ENCODE assay signal across 10 mouse cellular contexts in the genomic region with DNA sequence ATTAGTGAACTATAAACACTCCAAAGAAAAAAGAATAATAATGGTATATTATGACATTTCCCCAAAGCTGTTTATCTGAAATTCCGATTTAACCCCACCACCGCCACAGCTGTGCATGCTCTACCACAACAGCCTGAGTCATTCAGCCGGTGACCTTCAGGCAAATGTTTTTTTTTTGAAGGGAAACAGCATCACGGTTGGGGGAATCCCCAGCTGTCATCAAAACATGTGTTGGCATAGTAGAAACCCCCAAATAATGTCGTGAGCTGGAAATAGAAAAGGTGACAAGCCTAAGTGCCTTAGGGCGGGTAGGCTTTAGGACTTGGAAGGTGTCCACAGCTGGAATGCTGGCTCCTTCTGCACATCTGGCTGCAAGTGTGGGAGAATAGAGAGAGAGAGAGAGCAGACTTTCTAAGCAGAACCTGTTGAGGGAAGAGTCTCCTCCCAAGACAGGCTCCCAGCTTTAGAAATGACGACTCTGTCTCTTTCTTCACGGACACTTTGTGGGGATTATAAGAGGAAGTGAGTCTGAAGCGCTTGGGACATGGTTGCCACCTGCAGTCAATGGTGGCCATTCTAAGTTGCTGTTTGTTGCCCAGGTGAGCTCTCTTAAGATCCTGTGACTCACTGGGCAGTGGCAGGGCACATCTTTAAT. TPM values are rescaled to one million over a fixed set of nuclear protein-coding genes. Genes with fewer than 3 reads are reported as not detected.
DNase-seq lines count a peak whose midpoint lies in the region; ATAC-seq and TF ChIP-seq lines count a peak whose summit lies in the region.
"Had no signal": no experiment of that assay in that cellular context is flagged by ENCODE, and none has a peak within 500 bp of the region (broad histone marks: within the 10 kb centered on the region; RNA-seq: fewer than 3 reads in every experiment).

No protein-coding gene starts in this region.

- no peak overlapping the region for H3K4me2 ChIP-seq in heart, embryonic 13.5 days
- no peak overlapping the region; the same call in 1 of the 2 replicates for H3K4me2 ChIP-seq in liver, embryonic 11.5 days
- no peak overlapping the region for H3K4me2 ChIP-seq in forebrain, embryonic 12.5 days

- TF ChIP-seq CTCF in layer of hippocampus, adult 2 months (conservative IDR thresholded peaks at IDR 0.05): no peak

- WGBS in heart, embryonic 13.5 days: 46% methylated on average over 9 of the region's 9 CpGs
- WGBS in liver, embryonic 11.5 days: 39% methylated on average over 9 of the region's 9 CpGs
- WGBS in forebrain, embryonic 12.5 days: 74% methylated on average over 9 of the region's 9 CpGs

- peaks cover 58% of the 10 kb centered on the region for H3K4me1 ChIP-seq in heart, embryonic 13.5 days
- peaks cover 58% of the 10 kb centered on the region for H3K4me1 ChIP-seq in liver, embryonic 11.5 days (replicated peaks; ENCODE audit: control insufficient read depth, insufficient read depth, low read length)
- H3K4me1 ChIP-seq in forebrain, embryonic 12.5 days: peaks cover 22% of the 10 kb centered on the region

- no peaks in the 10 kb centered on the region for H3K36me3 ChIP-seq in heart, embryonic 13.5 days
- no peaks in the 10 kb centered on the region for H3K36me3 ChIP-seq in liver, embryonic 11.5 days (ENCODE audit: control insufficient read depth, insufficient read depth, low read length)
- H3K36me3 ChIP-seq in splenic B cell, adult 2 months (ENCODE audit: control insufficient read depth, insufficient read depth, low read length, poor library complexity, severe bottlenecking): no peaks in the 10 kb centered on the region
- no peaks in the 10 kb centered on the region for H3K36me3 ChIP-seq in forebrain, embryonic 12.5 days (replicated peaks)
- H3K36me3 ChIP-seq: forebrain, embryonic 10.5 days had no signal

- no peak for DNase-seq in heart, adult 11 months
- peak; percentile 90 for DNase-seq in T-cell, adult 2 months (ENCODE audit: low spot score)
- no peak for DNase-seq in liver, embryonic 11.5 days (ENCODE audit: low spot score)
- DNase-seq in splenic B cell, adult 2 months (ENCODE audit: low read depth, low spot score): peak; percentile 94
- no peak for DNase-seq in layer of hippocampus, adult 2 months (ENCODE audit: low spot score in 2 of 2)
- DNase-seq: cerebellum, adult 11 months had no signal

- no peak for ATAC-seq in heart, embryonic 13.5 days (ENCODE audit: extremely low read depth, insufficient number of reproducible peaks, low FRiP score, low TSS enrichment)
- ATAC-seq in liver, embryonic 11.5 days (replicated peaks; ENCODE audit: low FRiP score): no peak
- ATAC-seq in erythroid progenitor cell, adult 5-6 weeks (replicated peaks; ENCODE audit: low FRiP score, poor library complexity, severe bottlenecking): no peak
- ATAC-seq in forebrain, embryonic 12.5 days (ENCODE audit: low FRiP score): no peak

- no peak overlapping the region for H3K9ac ChIP-seq in heart, embryonic 13.5 days
- H3K9ac ChIP-seq in liver, embryonic 11.5 days (ENCODE audit: low read depth, low read length): no peak overlapping the region
- no peak overlapping the region for H3K9ac ChIP-seq in forebrain, embryonic 12.5 days

- H3K4me3 ChIP-seq in heart, embryonic 13.5 days: no peak overlapping the region
- no peak overlapping the region for H3K4me3 ChIP-seq in liver, embryonic 11.5 days (ENCODE audit: low read depth, low read length)
- H3K4me3 ChIP-seq in forebrain, embryonic 12.5 days (replicated peaks): no peak overlapping the region
- H3K4me3 ChIP-seq in layer of hippocampus, adult 2 months: no peak overlapping the region
- H3K4me3 ChIP-seq: forebrain, embryonic 10.5 days had no signal

- H3K27me3 ChIP-seq in heart, embryonic 13.5 days (replicated peaks): no peaks in the 10 kb centered on the region
- H3K27me3 ChIP-seq in liver, embryonic 11.5 days (replicated peaks; ENCODE audit: control insufficient read depth, insufficient read depth, low read length): no peaks in the 10 kb centered on the region
- H3K27me3 ChIP-seq in splenic B cell, adult 2 months (ENCODE audit: control insufficient read depth, insufficient read depth, low read length, poor library complexity, severe bottlenecking): no peaks in the 10 kb centered on the region
- H3K27me3 ChIP-seq in forebrain, embryonic 12.5 days: peaks cover 18% of the 10 kb centered on the region

- H3K9me3 ChIP-seq in heart, embryonic 13.5 days: no peaks in the 10 kb centered on the region
- no peaks in the 10 kb centered on the region for H3K9me3 ChIP-seq in liver, embryonic 11.5 days (ENCODE audit: control insufficient read depth, low read length)
- H3K9me3 ChIP-seq in forebrain, embryonic 12.5 days: no peaks in the 10 kb centered on the region
- H3K9me3 ChIP-seq: forebrain, embryonic 10.5 days had no signal

- peak overlapping the region; percentile 30; the same call in 1 of the 2 replicates for H3K27ac ChIP-seq in heart, embryonic 13.5 days (replicated peaks)
- peak overlapping the region; percentile 61; the same call in 1 of the 2 replicates for H3K27ac ChIP-seq in liver, embryonic 11.5 days (ENCODE audit: low read depth, low read length)
- H3K27ac ChIP-seq in forebrain, embryonic 12.5 days: no peak overlapping the region
- H3K27ac ChIP-seq in layer of hippocampus, adult 2 months: no peak overlapping the region
- H3K27ac ChIP-seq: forebrain, embryonic 10.5 days had no signal

RNA-seq across cellular contexts. Expression of a gene that starts 33.5 kb away (rescaled TPM):
- polyA plus RNA-seq in heart, embryonic 13.5 days (2015; fragmentation: Nextera tagmentation; extraction: Ambion mirVana): 3.4 and 3.8 TPM in 2 replicates
- polyA plus RNA-seq in liver, embryonic 11.5 days (2014; fragmentation: Nextera tagmentation; extraction: Ambion mirVana): 6.0 and 6.7 TPM in 2 replicates
- 4.0 and 6.3 TPM in 2 replicates for total RNA-seq in erythroid progenitor cell, adult 5-6 weeks (2015; ENCODE audit: low replicate concordance)
- 0.98 and 5.0 TPM in 2 replicates for total RNA-seq in erythroid progenitor cell, adult 5-6 weeks (2017; ENCODE audit: low replicate concordance)
- 3.4 and 3.7 TPM in 2 replicates for polyA plus RNA-seq in forebrain, embryonic 12.5 days (2016; fragmentation: Nextera tagmentation; extraction: Ambion mirVana)
- total RNA-seq in layer of hippocampus, adult 2 months (2021): 1 to 10 TPM; 3.8 to 4.4 TPM

RNA-seq across cellular contexts. Expression of a gene that starts 46.5 kb away (rescaled TPM):
- polyA plus RNA-seq in heart, embryonic 13.5 days (2015; fragmentation: Nextera tagmentation; extraction: Ambion mirVana): 276 and 287 TPM in 2 replicates
- 147 and 149 TPM in 2 replicates for polyA plus RNA-seq in liver, embryonic 11.5 days (2014; fragmentation: Nextera tagmentation; extraction: Ambion mirVana)
- 32.1 and 42.3 TPM in 2 replicates for total RNA-seq in erythroid progenitor cell, adult 5-6 weeks (2015; ENCODE audit: low replicate concordance)
- 12.3 and 31.1 TPM in 2 replicates for total RNA-seq in erythroid progenitor cell, adult 5-6 weeks (2017; ENCODE audit: low replicate concordance)
- polyA plus RNA-seq in forebrain, embryonic 12.5 days (2016; fragmentation: Nextera tagmentation; extraction: Ambion mirVana): 381 and 393 TPM in 2 replicates
- 100 to 1,000 TPM; 587 to 618 TPM for total RNA-seq in layer of hippocampus, adult 2 months (2021)

Comparison
In these comparisons a context has a peak if more than half of its experiments do, and no peak if none do; other contexts are left out.
1. H3K27ac ChIP-seq: peak in heart, embryonic 13.5 days (single experiment) and liver, embryonic 11.5 days (single experiment); none in forebrain, embryonic 12.5 days (single experiment) and layer of hippocampus, adult 2 months (single experiment).
2. DNase-seq: peak in T-cell, adult 2 months (single experiment) and splenic B cell, adult 2 months (single experiment); none in heart, adult 11 months (single experiment), liver, embryonic 11.5 days (single experiment) and layer of hippocampus, adult 2 months (0 of 2).